Mouse (Mus musculus): ENCODE results near the gene Epx.

The Epx gene

DNA sequence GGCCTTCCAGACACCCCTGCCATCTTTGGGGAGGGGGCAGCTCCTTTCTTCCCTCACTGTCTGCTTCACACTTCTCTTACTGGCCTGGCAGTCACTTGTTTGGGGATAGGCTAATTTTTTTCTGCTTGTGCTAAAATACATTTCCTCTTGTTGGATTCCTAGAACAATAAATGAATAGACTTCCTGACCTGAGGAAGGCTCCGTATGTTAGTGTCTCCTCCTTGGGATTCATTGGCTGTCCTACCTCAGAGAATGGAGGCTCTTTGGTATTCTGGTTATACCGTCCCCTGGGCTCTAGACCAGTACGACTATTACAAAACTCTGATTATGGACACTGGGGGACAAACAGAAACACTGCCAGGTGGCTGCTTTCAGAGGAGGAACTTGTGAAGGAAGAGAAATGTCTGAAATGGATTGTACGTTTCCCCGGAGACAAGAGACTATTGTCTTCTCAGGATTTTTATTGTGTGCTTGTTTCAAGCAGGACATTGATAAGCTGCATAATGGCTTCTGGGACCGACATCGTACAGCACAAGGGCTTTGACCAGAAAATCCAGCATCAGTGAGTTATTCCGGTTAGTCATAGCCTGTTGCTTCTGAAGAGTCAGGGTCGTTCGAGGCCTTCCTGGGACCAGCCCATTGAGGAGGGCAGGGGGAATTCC lies 47.0 kb downstream of the Epx start, which contains the start of gene Lpo:
Lpo (minus strand) TSS at position 51 of the 662 bp plus-strand sequence.
- no peak for DNase-seq

DNA sequence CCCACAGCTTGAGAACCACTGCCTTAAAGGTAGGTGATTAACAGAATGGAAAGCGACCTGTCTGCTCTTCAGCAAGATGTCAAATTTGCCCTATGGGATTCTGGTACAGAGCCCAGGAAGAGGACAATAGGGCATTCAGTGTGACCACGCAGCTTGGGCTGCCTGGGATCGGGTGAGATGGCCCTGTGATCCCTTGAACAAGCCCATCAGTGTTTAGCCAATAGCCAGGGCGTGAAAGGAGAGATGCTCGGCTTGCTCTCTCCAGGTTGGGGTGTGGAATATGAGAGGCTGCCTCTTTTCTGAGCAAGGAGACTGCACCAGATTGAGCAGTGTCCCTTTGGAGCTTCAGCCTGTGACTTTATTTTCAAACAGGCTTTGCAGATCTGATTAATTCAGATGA lies 53.8 kb downstream of the Epx start:
- no peak for DNase-seq

GRCm38 (mm10) chr11:87817443-87817773 lies 57.9 kb downstream of the Epx start:
- DNase-seq, result no peak

- peak; percentile 95 to 97 for DNase-seq
Measured at GRCm38 (mm10) chr11:87816707-87817442, 58.5 kb downstream of the Epx start.

DNA sequence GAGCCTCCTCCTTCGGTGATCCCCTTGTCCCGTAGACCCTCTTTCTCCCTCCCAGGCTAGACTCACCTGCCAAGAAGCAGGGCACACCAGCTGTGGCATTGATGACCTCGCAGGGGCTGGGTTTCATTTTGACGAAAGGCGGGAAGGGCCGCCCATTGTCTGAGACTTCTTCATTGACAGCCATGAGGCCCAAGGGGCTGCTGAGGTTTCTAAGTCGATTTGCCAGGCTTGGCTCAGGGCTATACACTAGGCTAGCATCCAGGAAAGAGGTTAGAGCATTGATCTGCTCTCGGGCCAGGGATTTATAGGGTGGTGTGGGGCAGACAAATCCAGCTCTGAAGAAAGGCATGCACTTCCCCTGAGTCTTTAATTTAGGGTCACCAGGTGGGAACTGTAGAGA lies 60.5 kb downstream of the Epx start:
- peak; percentile 51 to 61 for DNase-seq

Data from cerebellum, postnatal 10 days (tissue).